Mouse (Mus musculus) T-cell, adult 2 months (primary cell): ENCODE measurements at regions not wholly inside any gene's neighbourhood (a gene's known extent, or its start where the extent isn't known, plus 50 kb on each side); places are given as distances from the start of the nearest gene placed in this dataset.
"Not testable (repeated sequence)": the region's sequence is repeated elsewhere in the genome, so short reads cannot be mapped to it uniquely, and the experiment has no call there.

Experiments used
- DNase-seq: peaks from one replicate; pipeline ENCODE4 v3.0.0; 2022; ENCODE audit warnings: low spot score

GRCm38 (mm10) chr8:78068087-78068910 lies 144.8 kb upstream of the Ttc29 start:
- DNase-seq: no peak

GRCm38 (mm10) chr8:78073821-78074220 lies 139.3 kb upstream of the Ttc29 start:
- DNase-seq: no peak

GRCm38 (mm10) chr8:78077122-78077521 lies 136.0 kb upstream of the Ttc29 start:
- DNase-seq: no peak

GRCm38 (mm10) chr8:78081395-78081794 lies 131.7 kb upstream of the Ttc29 start:
- DNase-seq: not testable (repeated sequence)

- no peak for DNase-seq
These were observed 130.1 kb upstream of the Ttc29 start for GRCm38 (mm10) chr8:78083012-78083411.

- DNase-seq: no peak
These were observed 126.7 kb upstream of the Ttc29 start for GRCm38 (mm10) chr8:78086361-78086760.

GRCm38 (mm10) chr8:78090382-78091122 lies 122.5 kb upstream of the Ttc29 start:
- DNase-seq: no peak

GRCm38 (mm10) chr8:78096383-78096782 lies 116.7 kb upstream of the Ttc29 start:
- DNase-seq: no peak

- no peak for DNase-seq
These were observed 114.8 kb upstream of the Ttc29 start for GRCm38 (mm10) chr8:78098191-78098745.

GRCm38 (mm10) chr8:78099091-78099490 lies 114.0 kb upstream of the Ttc29 start:
- no peak for DNase-seq

- DNase-seq: no peak
These were observed 105.8 kb upstream of the Ttc29 start for GRCm38 (mm10) chr8:78107339-78107738.

GRCm38 (mm10) chr8:78110003-78110649 lies 103.0 kb upstream of the Ttc29 start:
- DNase-seq: no peak

GRCm38 (mm10) chr8:78113105-78113504 lies 100.0 kb upstream of the Ttc29 start:
- no peak for DNase-seq

- no peak for DNase-seq
These were observed 98.6 kb upstream of the Ttc29 start for GRCm38 (mm10) chr8:78114512-78114911.

GRCm38 (mm10) chr8:78117191-78117590 lies 95.9 kb upstream of the Ttc29 start:
- DNase-seq: no peak

GRCm38 (mm10) chr8:78118493-78118892 lies 94.6 kb upstream of the Ttc29 start:
- DNase-seq: no peak

GRCm38 (mm10) chr8:78119682-78120081 lies 93.4 kb upstream of the Ttc29 start:
- no peak for DNase-seq

GRCm38 (mm10) chr8:78124248-78124647 lies 88.8 kb upstream of the Ttc29 start:
- no peak for DNase-seq

GRCm38 (mm10) chr8:78127852-78128251 lies 85.2 kb upstream of the Ttc29 start:
- DNase-seq: no peak

- no peak for DNase-seq
These were observed 84.0 kb upstream of the Ttc29 start for GRCm38 (mm10) chr8:78129061-78129460.

GRCm38 (mm10) chr8:78139514-78139913 lies 73.6 kb upstream of the Ttc29 start:
- DNase-seq: not testable (repeated sequence)

- no peak for DNase-seq
These were observed 65.9 kb upstream of the Ttc29 start for GRCm38 (mm10) chr8:78147170-78147569.
